Mouse (Mus musculus) ovary, postnatal 10 days (tissue): ENCODE results near the gene Nle1.

ENCODE experiments used
- DNase-seq: peaks from one replicate; pipeline ENCODE4 v3.0.0; 2022; ENCODE audit warnings: low spot score

Gene Nle1

DNA sequence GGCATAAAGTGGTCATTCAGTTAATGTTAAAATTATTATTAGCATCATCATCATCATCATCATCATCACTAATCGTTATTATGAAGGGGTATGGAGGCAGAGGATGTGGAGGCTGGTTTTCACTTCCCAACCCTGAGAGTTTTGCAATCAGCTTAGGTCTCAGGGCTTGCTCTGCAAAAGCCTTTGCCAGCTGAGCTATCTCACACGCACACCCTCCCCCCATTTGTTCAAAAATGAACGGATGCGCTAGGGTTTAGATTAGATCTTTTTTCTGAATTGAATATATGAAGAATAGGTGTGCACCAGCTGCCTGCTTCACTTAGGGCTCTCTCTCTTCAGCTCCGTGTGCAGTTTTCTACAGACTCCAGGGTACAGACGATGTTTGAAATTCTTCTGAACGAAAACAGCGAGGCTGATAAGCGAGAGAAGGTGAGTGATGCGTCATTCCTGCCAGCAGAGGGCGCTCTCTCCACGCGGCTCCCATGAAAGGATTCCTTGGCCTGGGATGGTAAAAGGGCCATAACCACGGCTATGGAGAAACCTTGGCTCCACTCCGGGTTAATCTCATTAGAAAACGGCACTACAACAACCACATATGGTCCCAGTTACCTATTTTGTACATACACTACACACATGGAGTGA lies 6.6 kb upstream of the Nle1 start:
- DNase-seq = peak; percentile 38

DNA sequence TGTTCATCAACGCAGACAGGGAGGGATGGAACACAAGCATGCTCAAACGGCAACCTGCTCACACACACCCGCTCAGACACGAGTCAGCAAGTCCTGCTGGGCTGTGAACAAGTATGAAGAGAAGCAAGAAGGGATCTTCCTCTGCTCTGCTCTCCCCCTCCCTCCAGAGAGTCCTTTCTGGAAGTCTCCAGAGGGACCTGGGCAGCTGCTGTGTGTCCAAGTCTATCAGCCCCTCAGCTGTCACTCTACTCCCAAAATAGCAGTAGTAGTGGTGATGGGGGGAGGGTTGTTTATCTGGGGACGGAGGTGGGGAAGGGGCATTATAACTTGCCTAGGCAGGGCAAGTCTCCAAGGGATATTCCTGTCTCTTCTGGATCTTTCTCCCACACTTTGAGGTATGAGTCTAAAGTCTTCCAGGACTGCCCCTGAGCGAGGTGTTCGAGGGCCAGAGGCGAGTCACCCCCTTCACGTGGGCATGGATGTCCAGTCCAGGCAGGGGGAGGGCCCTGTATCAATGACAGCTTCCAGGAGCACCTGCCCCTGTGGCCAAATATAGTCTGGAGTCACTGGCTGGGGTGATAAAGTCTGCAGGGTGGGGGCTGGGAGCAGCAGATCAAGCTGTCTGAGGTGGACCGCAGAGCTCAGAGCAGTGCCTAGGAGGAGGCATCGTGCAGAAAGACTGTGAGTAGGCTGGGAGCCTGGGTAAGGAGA lies 2.6 kb upstream of the Nle1 start:
- DNase-seq = no peak

GRCm38 (mm10) chr11:82910250-82910649 lies 2.0 kb upstream of the Nle1 start, which contains the start of gene Unc45b:
Gene Unc45b, plus strand, starts transcription at chr11:82910550.
- no peak for DNase-seq

GRCm38 (mm10) chr11:82908608-82908989 lies 388 bp upstream of the Nle1 start:
- no peak for DNase-seq

GRCm38 (mm10) chr11:82905816-82906215 lies 2.4 kb downstream of the Nle1 start:
- DNase-seq = no peak

DNA sequence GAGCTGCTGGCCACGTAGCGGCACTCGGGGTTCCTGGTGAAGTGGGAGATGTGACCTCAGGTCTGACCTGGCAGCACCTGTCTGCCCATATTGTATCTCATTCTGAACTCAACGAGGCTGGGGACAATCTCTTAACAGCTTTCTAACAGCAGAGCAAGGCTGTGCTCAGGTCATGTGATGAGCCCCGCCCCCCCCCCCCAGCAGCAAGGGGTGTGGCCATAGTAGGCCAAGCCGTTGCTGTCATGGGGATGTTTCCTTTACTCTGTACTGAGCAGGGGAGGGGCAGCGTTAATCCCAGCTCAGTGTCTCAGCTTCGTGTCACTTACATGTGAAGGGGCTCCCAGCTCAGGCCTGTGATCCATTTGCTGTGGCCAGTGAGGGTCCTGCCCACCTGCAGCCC lies 3.3 kb downstream of the Nle1 start:
- DNase-seq = no peak

DNA sequence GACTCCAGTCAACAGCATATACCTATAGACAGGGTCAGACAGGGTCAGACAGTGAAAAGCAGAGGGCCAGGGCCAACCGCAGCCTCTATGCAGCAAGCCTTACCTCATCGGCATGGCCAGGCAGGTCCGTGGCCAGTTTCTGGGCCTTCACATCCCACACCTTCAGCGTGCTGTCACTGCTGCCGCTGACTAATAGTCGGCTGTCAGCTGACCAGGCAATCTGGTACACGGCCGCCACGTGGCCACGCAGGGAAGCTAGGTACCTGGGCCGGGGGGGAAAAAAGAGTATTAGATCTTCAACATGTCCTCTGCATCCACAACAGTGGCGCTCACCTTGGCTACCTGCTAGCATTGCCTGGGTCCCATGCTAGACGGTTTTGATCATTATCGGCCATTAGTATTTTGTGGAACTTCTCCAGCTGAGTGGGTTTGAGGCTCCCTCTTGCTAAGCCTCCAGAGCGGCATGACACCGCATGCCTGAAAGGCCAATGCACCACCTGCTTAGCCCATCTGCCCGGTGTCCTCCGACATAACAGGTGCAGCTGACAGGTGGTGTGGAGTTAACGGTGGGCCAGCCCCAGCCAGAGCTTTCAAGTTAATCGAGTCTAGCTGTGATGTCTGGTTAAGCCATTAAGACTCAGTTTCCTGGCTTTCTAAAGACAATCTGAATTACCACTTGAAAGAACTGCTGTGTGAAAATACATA lies 6.5 kb downstream of the Nle1 start:
- DNase-seq = no peak

DNA sequence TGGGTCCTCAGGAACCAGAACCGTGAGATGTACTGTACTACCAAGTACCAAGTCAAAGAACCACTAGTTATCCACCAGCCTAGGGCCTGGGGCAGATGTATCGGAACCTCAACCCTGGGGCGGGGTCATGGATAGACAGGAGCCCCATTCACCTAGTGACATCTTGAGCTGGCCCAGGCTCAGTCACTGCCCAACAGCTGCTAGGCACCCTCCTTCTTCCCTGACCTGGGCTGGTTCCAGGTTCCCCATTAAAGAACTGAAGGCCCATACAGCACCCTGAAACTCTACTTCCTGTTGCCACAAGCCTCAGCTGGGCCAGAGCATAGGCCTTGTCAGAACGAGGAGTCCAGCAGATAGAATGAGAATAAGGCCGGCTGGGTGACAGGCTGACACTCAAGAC lies 8.5 kb downstream of the Nle1 start:
- DNase-seq = no peak

- no peak for DNase-seq
Measured at GRCm38 (mm10) chr11:82897478-82897877, 10.7 kb downstream of the Nle1 start.

DNA sequence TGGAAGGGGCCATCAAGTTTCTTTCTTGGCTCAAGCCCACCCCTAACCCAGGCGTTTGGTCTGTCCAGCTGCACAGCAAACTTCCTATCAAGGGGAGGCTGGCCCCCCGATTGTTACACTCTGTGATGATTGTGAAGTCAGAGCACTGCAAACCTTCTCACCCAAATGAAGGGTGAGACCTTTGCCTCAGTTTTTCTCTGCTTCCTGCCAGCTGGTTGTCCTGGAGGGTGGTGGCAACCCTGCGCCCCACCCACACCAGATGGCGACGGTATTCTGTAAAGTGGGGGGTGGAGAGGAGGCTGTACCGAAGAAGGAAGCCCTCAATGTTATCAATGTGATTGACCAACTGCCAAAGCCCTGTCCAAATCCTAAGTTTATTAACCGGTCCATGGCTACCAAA lies 16.3 kb downstream of the Nle1 start, which contains the start of gene Fndc8:
Gene Fndc8, plus strand, starts transcription at position 189 of the 400 bp plus-strand sequence.
- no peak for DNase-seq

DNA sequence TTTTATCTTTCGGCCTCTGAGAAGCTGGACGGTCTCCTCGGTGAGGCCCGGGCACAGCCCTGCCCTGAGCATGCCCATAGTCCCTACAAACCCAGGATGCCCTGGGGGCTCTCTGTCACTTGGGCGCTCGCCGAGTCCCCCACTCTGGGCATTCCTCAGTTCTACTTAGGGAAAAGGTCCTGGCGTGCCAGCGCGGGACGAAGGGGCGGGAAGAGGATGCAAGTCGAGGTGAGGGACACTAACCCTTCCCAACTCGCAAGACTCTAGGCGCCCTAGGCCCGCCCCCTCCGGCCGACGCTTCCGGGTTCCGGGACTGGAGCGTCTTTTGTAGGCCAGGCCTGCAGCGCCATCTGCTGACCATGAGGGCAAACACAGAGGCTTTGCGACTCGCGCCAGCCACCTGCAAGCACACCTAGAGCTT lies 17.9 kb downstream of the Nle1 start, which contains the start of gene Rad51d:
Gene Rad51d, minus strand, starts transcription at position 273 of the 421 bp plus-strand sequence.
- peak; percentile 90 for DNase-seq

DNA sequence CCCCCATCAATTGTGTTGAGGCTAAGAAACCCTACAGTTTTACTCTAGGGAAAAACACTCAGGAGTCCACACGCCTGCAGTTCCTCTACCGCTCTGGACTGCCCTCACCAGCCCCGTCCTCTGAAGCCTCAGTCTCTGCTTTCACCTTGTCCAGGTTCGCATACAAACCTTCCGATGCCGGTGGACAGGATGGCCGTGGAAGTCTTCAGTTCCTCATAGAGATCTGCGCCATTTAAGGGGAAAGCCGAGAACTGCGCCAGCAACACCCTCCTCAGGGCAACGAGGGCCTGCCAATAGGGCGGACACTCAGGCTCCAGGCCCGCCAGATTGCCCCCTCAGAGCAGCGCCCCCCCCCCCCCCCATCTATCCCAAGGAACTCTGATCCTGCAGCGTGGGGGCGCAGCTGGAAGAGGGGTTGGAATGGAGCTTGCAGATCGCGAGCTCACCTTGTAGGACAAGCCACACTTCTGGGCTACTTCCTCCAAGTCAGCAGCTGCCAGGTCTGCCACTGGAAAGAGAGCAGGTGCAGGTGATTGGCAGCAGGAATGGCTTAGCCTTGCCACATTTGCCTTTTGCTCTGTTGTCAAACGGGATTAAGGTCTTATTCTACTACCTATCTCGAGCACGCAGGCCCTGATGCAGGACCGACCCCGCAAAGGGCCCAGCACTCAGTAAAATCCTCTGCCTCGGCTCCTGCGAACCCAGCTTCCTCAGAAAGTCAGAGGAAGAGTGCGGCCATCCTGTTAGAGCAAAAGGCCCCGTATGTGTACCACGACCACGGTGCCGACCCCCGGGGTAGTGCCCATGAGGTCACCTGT lies 18.5 kb downstream of the Nle1 start:
- DNase-seq = peak; percentile 18

GRCm38 (mm10) chr11:82888491-82888946 lies 19.7 kb downstream of the Nle1 start:
- no peak for DNase-seq

- DNase-seq = no peak
Measured at GRCm38 (mm10) chr11:82886559-82886958, 21.7 kb downstream of the Nle1 start.

DNA sequence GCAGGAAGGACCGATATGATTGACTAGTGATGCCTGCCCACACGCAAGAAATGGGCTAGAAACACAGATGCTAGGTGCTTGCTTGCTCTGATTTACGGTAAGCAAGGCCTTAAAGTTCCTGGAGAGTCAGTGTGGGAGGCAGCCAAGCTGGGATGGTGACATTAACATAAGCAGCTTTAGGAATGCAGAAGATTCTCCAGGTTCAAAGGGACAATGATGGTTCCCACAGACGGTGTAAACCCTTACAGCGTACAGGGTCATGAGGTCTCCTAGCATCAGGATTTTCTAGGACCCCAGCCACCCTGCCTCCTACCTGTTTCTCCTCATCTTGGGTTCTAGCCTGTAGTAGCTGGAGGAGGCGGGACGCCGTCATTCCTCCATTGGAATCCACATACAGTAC lies 25.0 kb downstream of the Nle1 start:
- no peak for DNase-seq

GRCm38 (mm10) chr11:82877726-82878344 lies 30.4 kb downstream of the Nle1 start:
- no peak for DNase-seq

GRCm38 (mm10) chr11:82875631-82876030 lies 32.6 kb downstream of the Nle1 start:
- no peak for DNase-seq

- DNase-seq = no peak
Measured at GRCm38 (mm10) chr11:82874924-82875323, 33.3 kb downstream of the Nle1 start.

DNA sequence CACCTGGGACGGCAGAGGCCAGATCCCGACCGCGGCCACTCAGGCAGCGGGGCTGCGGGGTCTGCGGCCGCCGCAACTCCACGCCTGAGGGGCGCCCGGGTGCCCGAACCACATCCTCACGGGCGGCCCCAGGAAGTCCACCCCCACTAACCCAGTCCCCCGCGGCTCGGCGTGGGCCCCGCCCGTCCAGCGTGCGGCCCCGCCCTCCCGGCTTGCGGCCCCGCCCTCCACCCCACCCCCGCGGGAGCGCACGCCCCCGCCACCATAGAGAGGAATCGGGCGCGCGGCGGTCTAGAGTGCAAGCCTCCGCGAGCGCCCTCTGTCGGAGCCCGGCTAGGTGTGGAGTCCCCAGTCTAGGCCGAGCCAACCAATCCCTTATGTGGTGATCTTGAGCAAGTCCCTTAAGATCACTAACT lies 37.2 kb downstream of the Nle1 start, which contains the start of gene Rffl:
Gene Rffl, minus strand, starts transcription at position 180 of the 416 bp plus-strand sequence.
- DNase-seq = peak; percentile 83

DNA sequence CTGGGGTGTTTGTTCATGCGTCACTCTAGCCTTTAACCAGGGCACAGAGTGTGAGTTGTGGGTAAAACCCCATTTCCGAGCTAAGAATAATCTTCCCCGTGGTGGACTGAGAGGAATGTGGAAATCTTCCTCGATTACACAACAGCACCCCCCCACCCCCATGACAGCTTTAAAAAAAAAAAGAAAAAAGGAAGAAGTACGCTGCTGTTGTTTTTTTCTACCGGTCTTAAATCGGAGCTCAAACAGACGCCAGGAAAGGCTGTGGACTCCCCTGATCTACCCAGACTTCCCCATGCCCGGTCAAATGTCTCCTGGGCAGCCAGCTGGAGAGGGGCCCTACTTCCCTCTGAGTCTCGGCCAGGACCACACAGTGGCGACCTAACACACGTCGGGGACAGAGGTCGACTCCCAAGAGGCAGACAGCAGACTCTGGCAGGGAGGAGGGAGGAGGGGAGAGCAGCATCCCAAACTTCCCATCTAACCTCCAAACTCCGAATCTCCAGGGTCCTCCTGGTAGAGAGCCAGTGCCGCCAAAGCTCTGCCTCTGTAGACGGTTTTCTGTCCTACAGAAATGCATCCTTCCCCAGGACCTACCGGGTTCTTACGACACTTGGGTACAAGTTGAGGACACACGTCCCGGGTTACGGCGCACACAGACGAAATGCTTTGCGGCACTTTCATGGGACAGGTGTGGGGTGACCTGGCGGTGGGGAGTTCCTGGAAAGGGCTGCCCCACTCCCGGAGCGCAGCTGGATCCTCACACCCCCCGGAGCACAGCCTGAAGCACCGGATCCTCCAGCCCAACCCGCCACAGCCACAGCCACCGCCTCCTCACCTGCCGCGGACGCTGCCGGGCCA lies 37.8 kb downstream of the Nle1 start:
- no peak for DNase-seq
